Mouse (Mus musculus) retina, embryonic 14.5 days (tissue): ENCODE measurements at regions not wholly inside any gene's neighbourhood (a gene's known extent, or its start where the extent isn't known, plus 50 kb on each side); places are given as distances from the start of the nearest gene placed in this dataset.
A peak's percentile ranks its signal among the peaks of the same experiment; 100 is the strongest.
"Not testable (repeated sequence)": the region's sequence is repeated elsewhere in the genome, so short reads cannot be mapped to it uniquely, and the experiment has no call there.

ENCODE experiments used
- DNase-seq: peaks from one replicate; pipeline ENCODE4 v3.0.0-alpha.2; 2015; ENCODE audit warnings: low spot score

DNA sequence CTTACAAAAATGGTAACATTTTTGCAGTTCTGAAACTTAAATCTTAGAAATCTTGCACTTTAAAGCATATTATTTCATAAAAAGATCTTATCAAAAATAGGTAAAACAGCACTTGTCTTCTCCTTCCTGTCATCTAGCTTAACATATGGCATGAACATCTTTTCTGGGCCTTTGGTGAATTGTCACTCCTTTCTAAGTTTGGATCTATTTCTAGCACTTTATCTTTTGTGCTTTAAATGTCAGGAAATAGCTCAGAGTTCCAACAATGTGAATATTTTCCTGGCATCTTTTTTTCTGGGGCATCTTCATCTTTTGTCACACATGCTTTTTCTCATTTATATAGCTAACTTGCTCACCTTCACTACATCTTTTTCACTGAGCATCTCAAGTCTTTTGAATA, 527.4 kb upstream of the Gm5150 start:
- DNase-seq: no peak

DNA sequence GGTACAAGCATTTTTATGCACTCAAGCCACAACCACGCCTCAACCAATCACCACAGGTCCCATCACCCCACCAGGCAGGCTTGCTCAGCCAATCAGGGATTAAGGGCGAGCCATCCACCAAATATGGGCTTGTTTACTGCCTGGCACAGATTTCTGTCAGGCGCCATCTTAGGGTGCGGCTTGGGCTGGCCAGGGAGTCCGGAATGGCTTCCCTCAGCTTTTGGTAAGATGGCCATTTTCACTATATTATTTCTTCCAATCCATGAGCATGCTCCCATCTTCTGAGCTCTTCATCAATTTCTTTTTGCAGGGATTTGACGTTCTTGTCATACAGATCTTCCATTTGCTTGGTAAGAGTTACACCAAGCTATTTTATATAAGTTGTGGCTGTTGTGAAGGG, 521.3 kb upstream of the Gm5150 start:
- DNase-seq: not testable (repeated sequence)

DNA sequence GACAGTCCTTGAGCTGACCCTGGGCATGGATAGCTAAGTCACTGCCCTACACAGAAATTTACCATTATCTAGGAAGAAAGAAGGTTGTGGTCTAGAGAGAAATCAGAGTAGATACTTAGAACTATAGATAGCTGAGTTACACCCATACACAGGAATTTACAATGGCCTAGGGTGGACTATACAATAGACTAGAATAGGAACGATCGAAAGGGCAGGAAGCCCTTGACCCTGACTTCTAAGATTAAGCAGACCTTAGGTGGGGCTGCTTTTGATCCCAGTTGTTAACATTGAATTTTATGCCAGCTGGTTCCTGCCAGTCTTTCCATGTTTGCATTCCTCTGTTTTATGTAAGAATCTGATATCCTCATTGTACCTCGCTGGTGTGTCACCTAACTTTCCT, 482.2 kb upstream of the Gm5150 start:
- DNase-seq: not testable (repeated sequence)

DNA sequence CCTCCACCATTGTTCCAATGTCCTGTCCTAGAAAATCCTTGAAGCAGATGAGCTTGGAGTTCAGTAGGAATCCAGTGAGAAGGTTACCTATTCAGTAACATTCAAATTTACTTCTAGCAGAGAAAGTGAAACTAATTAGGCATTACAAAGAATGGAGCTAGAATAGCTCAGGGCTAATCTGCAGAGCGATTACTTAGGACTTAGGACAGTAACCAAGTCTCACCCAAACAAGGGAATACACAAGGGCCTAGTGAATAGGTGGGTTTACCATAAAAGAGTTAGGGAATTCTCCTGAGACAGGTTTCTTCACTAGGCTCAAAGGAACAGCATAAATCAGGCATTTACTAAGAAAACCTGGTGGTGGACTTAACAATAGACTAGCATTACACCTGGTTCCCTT, 476.5 kb upstream of the Gm5150 start:
- no peak for DNase-seq

DNA sequence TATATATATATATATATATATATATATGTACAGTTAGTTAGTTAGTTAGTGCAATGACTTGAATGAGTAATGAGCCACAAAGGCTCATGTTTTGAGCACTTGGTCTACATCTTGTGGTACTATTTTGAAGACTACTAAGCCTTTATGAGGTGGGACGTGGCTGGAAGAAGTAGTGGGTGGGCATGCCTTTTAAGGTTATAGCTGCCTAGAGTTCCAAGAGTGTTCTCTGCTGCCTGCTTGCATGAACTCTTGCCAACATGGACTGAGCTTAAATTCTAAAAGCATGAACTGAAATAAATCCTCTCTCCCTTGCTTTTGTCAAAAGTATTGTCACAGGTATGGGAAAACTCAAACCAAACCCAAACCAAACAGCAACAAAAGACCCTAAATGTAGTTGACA, 465.1 kb upstream of the Gm5150 start:
- DNase-seq: no peak

DNA sequence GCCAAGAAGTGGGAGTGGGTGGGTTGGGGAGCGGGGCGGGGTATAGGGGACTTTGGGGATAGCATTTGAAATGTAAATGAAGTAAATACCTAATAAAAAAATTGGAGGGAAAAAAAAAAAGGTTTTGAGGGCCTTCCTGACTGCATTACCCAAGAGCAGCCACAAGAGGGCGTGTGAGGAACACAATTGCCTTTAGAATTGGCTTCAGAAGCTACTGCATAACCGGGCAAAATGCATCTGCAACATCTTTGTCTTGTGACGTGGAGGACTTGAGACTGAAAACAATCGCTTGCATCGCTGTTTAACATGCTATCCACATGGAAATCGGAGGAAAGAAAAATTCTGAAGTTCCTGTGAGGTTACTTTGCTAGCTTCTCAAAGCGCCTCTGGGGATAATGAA, 460.2 kb upstream of the Gm5150 start:
- peak; percentile 91 for DNase-seq

DNA sequence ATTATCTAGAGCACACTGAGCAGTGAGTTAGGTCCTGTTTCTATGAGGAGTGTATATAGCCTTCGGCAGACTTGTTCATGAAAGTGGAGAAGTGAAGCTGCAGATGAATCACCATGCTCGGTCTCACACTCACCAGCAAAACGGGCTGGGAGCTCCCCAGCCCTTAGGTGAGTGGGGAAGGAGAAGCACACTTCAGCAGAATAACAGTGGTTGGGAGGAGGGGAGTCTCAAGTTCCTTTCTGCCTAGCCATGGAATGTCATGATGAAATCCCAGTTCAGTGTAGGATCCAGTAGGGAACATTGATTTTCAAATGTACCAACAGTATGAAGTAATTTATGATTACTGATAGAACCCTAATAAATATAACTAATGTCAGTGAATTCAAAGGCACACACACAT, 459.1 kb upstream of the Gm5150 start:
- DNase-seq: no peak

DNA sequence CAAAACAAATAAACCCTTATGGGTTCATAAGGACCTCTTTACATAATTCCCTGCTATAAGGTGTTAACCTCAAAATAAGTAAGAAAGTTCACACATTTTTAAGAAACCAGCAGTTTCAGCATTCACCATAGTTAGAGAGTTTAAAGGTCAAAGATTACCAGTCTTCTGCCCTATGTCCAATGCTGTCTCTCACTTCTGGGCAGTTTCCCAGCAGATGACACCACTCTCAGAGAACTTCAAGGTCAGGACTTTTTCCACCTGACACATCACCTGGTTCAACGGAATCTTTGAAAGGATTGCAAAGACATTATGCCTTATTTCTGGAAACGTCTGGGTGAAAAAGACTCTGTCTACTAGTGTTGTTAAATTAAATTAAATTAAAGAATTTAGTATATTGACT, 458.1 kb upstream of the Gm5150 start:
- no peak for DNase-seq

DNA sequence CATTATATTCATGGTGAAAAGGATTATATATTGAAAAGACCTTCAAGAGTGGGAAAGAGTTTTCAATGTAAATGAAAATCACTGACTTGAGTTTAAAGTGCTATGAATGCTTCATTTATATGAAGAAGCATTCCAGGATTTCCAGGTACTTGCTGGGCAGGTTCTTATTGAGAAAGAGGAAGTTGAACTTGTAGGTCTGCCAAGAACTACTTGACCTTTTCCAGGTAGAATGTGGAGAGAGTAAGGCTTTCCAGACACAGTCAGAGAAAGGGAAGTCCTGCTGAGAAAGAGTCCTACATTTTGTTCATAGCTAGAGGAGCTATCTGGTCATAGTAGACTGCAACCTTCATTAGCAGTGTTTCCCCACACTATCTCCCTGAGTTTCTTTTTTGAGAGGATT, 426.8 kb upstream of the Gm5150 start:
- DNase-seq: no peak

DNA sequence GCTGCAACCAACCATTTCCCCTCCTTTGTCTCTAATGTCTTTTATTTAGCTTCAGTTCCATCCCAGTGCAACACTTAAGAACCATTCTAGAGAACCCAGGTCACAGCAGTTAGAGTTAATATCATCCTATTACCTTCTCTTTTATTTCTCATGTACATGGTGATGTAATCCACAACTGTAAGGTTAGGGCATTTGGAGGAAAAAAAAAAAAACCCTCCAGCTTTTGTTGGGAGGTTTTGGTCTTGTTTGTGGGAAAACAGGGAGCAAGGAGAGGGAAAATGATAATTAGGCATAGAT, 425.5 kb upstream of the Gm5150 start:
- DNase-seq: no peak

DNA sequence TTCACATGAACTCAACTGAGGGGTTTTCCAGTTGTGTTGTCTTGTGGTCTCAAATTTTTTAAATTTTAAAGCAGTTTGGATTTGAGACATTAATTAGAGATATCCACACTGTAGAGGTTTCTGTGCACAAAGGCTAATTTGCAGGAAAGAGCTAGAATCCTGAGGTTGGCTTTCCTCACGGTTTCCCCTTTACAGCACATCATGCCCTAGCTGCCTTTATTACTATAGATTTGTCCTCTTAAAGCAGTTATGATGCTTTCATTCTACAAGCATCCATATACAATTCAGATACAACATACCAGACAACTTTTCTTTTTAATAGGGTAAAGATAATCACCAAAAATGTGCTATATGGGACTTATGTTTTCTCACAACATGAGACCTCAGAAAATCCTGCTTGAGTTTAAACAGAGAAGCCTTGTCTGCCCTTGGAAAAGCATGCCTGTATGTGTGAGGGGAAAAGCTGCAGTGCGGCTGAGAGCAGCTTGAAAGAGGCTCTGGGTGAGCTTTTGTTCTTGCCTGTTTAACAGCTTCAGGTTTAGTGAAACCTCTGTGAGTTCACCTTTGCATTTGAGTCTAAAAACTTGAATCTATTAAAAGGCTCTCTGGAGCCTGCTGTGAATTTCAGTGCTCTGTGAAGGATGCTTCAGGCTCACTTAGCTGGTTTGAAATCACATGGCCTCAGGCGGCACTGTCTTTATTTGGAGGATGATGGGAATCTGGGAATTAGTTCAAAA, 425.0 kb upstream of the Gm5150 start:
- peak; percentile 5 for DNase-seq
